In the genomic region with DNA sequence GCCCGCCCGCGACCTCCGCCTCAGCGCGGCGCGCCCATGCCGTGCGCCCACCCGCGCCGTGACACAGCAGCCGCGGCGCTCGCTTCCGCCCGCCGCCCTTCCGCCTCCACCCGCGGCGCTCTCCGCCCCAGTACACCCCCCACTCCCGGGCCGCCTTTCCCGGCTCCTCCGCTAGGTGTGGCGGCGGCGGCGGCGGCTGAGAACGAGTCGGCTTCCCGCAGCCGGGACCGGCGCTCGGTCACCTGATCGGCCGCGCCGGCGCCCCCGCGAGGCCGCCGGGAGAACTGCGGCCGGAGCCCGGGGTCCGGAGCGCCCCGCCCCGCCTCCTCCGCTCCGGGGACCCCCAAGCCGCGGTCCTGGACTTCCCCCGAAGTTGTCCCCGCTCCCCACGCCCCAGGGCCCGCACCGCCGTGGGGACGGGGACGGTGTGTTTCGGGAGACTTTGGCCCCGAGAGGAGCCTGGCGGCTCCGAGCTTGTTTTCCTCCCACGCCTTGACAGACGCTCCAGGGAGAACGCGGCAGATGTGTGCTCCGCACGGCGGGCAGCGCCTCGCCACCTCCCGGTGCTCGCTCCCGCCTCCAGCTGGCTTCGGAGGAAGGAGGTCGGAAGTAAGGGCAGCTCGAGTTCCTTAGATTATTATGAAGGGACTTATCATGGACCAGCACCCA, we compare ENCODE assay signal across 8 mouse cellular contexts. TPM values are rescaled to one million over a fixed set of nuclear protein-coding genes. Genes with fewer than 3 reads are reported as not detected.
DNase-seq lines count a peak whose midpoint lies in the region; ATAC-seq and TF ChIP-seq lines count a peak whose summit lies in the region.

Gene Nckap1, minus strand, starts transcription at position 338 of the 669 bp plus-strand sequence.

- under 1% methylated on average over 78 of the region's 88 CpGs for WGBS in forebrain, embryonic 13.5 days
- under 1% methylated on average over 75 of the region's 88 CpGs for WGBS in heart, postnatal 0 days
- under 1% methylated on average over 87 of the region's 88 CpGs for WGBS in liver, embryonic 15.5 days (ENCODE audit: insufficient replicate concordance)
- WGBS in neural tube, embryonic 14.5 days: under 1% methylated on average over 71 of the region's 88 CpGs

- H3K9ac ChIP-seq in forebrain, embryonic 13.5 days: peak within 1 kb of the TSS; percentile 98
- H3K9ac ChIP-seq in heart, postnatal 0 days (replicated peaks; ENCODE audit: low read depth, low read length): peak within 1 kb of the TSS; percentile 98
- peak within 1 kb of the TSS; percentile 82 for H3K9ac ChIP-seq in liver, embryonic 15.5 days
- H3K9ac ChIP-seq in neural tube, embryonic 14.5 days (replicated peaks; ENCODE audit: low read depth, low read length): peak within 1 kb of the TSS; percentile 99

- no peaks in the 10 kb centered on the region for H3K36me3 ChIP-seq in E14TG2a.4 (ENCODE audit: insufficient read depth, low read length)
- H3K36me3 ChIP-seq in forebrain, embryonic 13.5 days (ENCODE audit: poor library complexity, severe bottlenecking): no peaks in the 10 kb centered on the region
- no peaks in the 10 kb centered on the region for H3K36me3 ChIP-seq in heart, postnatal 0 days (replicated peaks; ENCODE audit: control insufficient read depth, insufficient read depth, low read length)
- H3K36me3 ChIP-seq in liver, embryonic 15.5 days (replicated peaks): no peaks in the 10 kb centered on the region
- no peaks in the 10 kb centered on the region for H3K36me3 ChIP-seq in neural tube, embryonic 14.5 days (ENCODE audit: control insufficient read depth, insufficient read depth, low read length)

- ATAC-seq in cerebellum, adult (ENCODE audit: insufficient number of reproducible peaks, low FRiP score, low TSS enrichment): peak; percentile 93
- peak; percentile 96 for ATAC-seq in forebrain, embryonic 13.5 days
- ATAC-seq in heart, postnatal 0 days (ENCODE audit: insufficient read depth, low read depth): peak; percentile 96
- ATAC-seq in liver, embryonic 15.5 days (ENCODE audit: insufficient read depth): peak; percentile 93
- peak; percentile 95 for ATAC-seq in neural tube, embryonic 14.5 days (ENCODE audit: low read depth)

- peaks cover 8% of the 10 kb centered on the region for H3K9me3 ChIP-seq in E14TG2a.4 (ENCODE audit: low read length)
- H3K9me3 ChIP-seq in forebrain, embryonic 13.5 days (replicated peaks): no peaks in the 10 kb centered on the region
- no peaks in the 10 kb centered on the region for H3K9me3 ChIP-seq in heart, postnatal 0 days (replicated peaks; ENCODE audit: control insufficient read depth, low read length)
- H3K9me3 ChIP-seq in liver, embryonic 15.5 days (replicated peaks): no peaks in the 10 kb centered on the region
- no peaks in the 10 kb centered on the region for H3K9me3 ChIP-seq in neural tube, embryonic 14.5 days (ENCODE audit: control insufficient read depth, low read length)

- peak; percentile 81 for DNase-seq in heart, postnatal 0 days (ENCODE audit: low spot score)
- peak; percentile 92 to 95 for DNase-seq in kidney, postnatal 4 days
- DNase-seq in testis, postnatal 10 days (ENCODE audit: low spot score): peak; percentile 93

- peaks cover 20% of the 10 kb centered on the region for H3K4me1 ChIP-seq in E14TG2a.4 (replicated peaks; ENCODE audit: low read depth, low read length)
- peaks cover 19% of the 10 kb centered on the region for H3K4me1 ChIP-seq in forebrain, embryonic 13.5 days
- H3K4me1 ChIP-seq in heart, postnatal 0 days (ENCODE audit: control insufficient read depth, insufficient read depth): peaks cover 14% of the 10 kb centered on the region; the same call in 1 of the 2 replicates
- peaks cover 20% of the 10 kb centered on the region for H3K4me1 ChIP-seq in liver, embryonic 15.5 days (replicated peaks)
- H3K4me1 ChIP-seq in neural tube, embryonic 14.5 days (ENCODE audit: control insufficient read depth, insufficient read depth, low read length): peaks cover 12% of the 10 kb centered on the region

- peak within 1 kb of the TSS; percentile 97 for H3K27ac ChIP-seq in forebrain, embryonic 13.5 days
- H3K27ac ChIP-seq in heart, postnatal 0 days (ENCODE audit: low read depth): peak within 1 kb of the TSS; percentile 100
- peak within 1 kb of the TSS; percentile 90 for H3K27ac ChIP-seq in liver, embryonic 15.5 days (replicated peaks)
- H3K27ac ChIP-seq in neural tube, embryonic 14.5 days (ENCODE audit: low read depth, low read length): peak within 1 kb of the TSS; percentile 98

- H3K4me3 ChIP-seq in E14TG2a.4 (replicated peaks; ENCODE audit: low read length): peak within 1 kb of the TSS; percentile 89
- H3K4me3 ChIP-seq in forebrain, embryonic 13.5 days: peak within 1 kb of the TSS; percentile 89
- H3K4me3 ChIP-seq in heart, postnatal 0 days (ENCODE audit: low read depth, low read length): peak within 1 kb of the TSS; percentile 88
- peak within 1 kb of the TSS; percentile 84 for H3K4me3 ChIP-seq in liver, embryonic 15.5 days (replicated peaks)
- peak within 1 kb of the TSS; percentile 91 for H3K4me3 ChIP-seq in neural tube, embryonic 14.5 days (ENCODE audit: low read depth, low read length)

- no peak for TF ChIP-seq EP300 in heart, postnatal 0 days (IDR thresholded peaks at IDR 0.05; ENCODE audit: low read depth)

- peak within 1 kb of the TSS; percentile 76 for H3K4me2 ChIP-seq in forebrain, embryonic 13.5 days
- H3K4me2 ChIP-seq in heart, postnatal 0 days (ENCODE audit: low read depth, low read length): peak within 1 kb of the TSS; percentile 71
- H3K4me2 ChIP-seq in liver, embryonic 15.5 days: peak within 1 kb of the TSS; percentile 91
- peak within 1 kb of the TSS; percentile 59 for H3K4me2 ChIP-seq in neural tube, embryonic 14.5 days (ENCODE audit: low read depth, low read length)

- no peak for TF ChIP-seq CTCF in E14TG2a.4 (conservative IDR thresholded peaks at IDR 0.05; ENCODE audit: low read length)
- peak; percentile 51 for TF ChIP-seq CTCF in heart, postnatal 0 days (IDR thresholded peaks at IDR 0.05; ENCODE audit: low read depth)

- 0 out of 2 replicates have a peak, but pooled peaks cover 2% of the 10 kb centered on the region for H3K27me3 ChIP-seq in E14TG2a.4 (ENCODE audit: insufficient read depth, low read length)
- H3K27me3 ChIP-seq in forebrain, embryonic 13.5 days: no peaks in the 10 kb centered on the region
- H3K27me3 ChIP-seq in heart, postnatal 0 days (ENCODE audit: control insufficient read depth, insufficient read depth, low read length): no peaks in the 10 kb centered on the region
- H3K27me3 ChIP-seq in liver, embryonic 15.5 days: peaks cover 49% of the 10 kb centered on the region
- H3K27me3 ChIP-seq in neural tube, embryonic 14.5 days (ENCODE audit: control insufficient read depth, insufficient read depth, low read length): no peaks in the 10 kb centered on the region

RNA-seq across cellular contexts. Expression of gene Nckap1, which starts in this region (rescaled TPM):
- 58.5 and 59.5 TPM in 2 replicates for polyA plus RNA-seq in forebrain, embryonic 13.5 days (2015; fragmentation: Nextera tagmentation; extraction: Ambion mirVana)
- 55.2 and 90.0 TPM in 2 replicates for total RNA-seq in heart, postnatal 0 days (2014; rRNA removed; ENCODE audit: low replicate concordance)
- 30.4 and 34.5 TPM in 2 replicates for polyA plus RNA-seq in heart, postnatal 0 days (2015; fragmentation: Nextera tagmentation; extraction: Ambion mirVana)
- 12.9 and 14.7 TPM in 2 replicates for polyA plus RNA-seq in liver, embryonic 15.5 days (2015; fragmentation: Nextera tagmentation; extraction: Ambion mirVana)
- polyA plus RNA-seq in neural tube, embryonic 14.5 days (2014; fragmentation: Nextera tagmentation; extraction: Ambion mirVana): 95.0 and 101 TPM in 2 replicates

Comparison
In these comparisons a context has a peak if more than half of its experiments do, and no peak if none do; other contexts are left out.
1. Peak in every context shown above with its lines: DNase-seq, ATAC-seq, H3K4me3 ChIP-seq and H3K27ac ChIP-seq.